Mouse (Mus musculus): ENCODE measurements around the gene Mapk8ip3. TPM values are rescaled to one million over a fixed set of nuclear protein-coding genes. Genes with fewer than 3 reads are reported as not detected.
A peak's percentile ranks its signal among the peaks of the same experiment; 100 is the strongest.

The Mapk8ip3 gene
- total and polyA plus RNA-seq, 2 experiments from 2014 or later, result 13.1 to 57.8 TPM

DNA sequence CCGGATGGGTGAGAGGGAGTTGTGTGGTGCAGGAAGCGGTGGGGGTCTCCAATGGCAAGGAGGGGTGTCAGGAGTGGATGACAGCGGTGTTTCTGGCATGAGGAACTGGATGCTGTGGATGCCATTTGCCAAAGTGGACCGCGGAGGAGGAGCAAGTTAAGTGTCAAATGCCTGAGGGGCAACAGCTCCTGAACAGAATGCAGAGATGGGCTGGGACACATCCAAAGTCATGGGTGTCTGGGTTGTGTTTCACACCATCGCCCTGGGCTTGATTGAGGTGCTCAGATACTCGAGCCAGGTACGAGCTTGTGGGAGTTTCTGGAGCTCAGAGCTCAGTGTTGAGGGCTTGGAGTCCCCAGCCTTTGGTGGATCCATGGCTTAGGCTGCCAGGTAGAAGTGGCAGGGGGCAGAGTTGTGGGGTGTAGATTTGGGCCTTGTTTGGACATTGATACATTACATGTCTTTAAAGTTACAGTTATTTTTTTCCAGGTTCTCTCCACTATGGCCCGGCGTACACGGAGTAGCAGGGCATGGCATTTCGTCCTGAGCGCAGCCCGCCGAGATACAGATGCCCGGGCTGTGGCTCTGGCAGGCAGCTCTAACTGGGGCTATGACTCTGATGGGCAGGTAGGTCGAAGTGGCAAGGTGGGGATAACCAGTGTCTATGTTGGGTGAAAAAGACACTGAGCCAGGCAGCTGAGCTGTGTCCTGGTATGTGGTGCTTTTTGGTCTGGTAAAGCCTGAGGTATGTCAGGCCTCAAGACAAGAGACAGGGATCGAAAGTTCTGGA is 49.3 kb downstream of the Mapk8ip3 start:
- peak overlapping the region; percentile 92 for H3K27ac ChIP-seq (ENCODE audit: low read depth)
- DNase-seq (ENCODE audit: low spot score) (peak; percentile 22), ATAC-seq (ENCODE audit: insufficient read depth, low read depth) (no peak)
- 58% methylated on average over 18 of the region's 18 CpGs for WGBS
- peaks cover 30% of the 10 kb centered on the region for H3K36me3 ChIP-seq (replicated peaks; ENCODE audit: control insufficient read depth, insufficient read depth, low read length)
- H3K9me3 ChIP-seq (replicated peaks; ENCODE audit: control insufficient read depth, low read length), result no peaks in the 10 kb centered on the region
- H3K4me2 ChIP-seq (ENCODE audit: low read depth, low read length), result peak overlapping the region; percentile 97
- H3K9ac ChIP-seq (replicated peaks; ENCODE audit: low read depth, low read length), result peak overlapping the region; percentile 82
- peak overlapping the region; percentile 88 for H3K4me3 ChIP-seq (ENCODE audit: low read depth, low read length)
- TF ChIP-seq EP300 (IDR thresholded peaks at IDR 0.05; ENCODE audit: low read depth) (no peak), CTCF (IDR thresholded peaks at IDR 0.05; ENCODE audit: low read depth) (no peak)
- H3K27me3 ChIP-seq (ENCODE audit: control insufficient read depth, insufficient read depth, low read length), result no peaks in the 10 kb centered on the region
- peaks cover 17% of the 10 kb centered on the region for H3K4me1 ChIP-seq (ENCODE audit: control insufficient read depth, insufficient read depth)

DNA sequence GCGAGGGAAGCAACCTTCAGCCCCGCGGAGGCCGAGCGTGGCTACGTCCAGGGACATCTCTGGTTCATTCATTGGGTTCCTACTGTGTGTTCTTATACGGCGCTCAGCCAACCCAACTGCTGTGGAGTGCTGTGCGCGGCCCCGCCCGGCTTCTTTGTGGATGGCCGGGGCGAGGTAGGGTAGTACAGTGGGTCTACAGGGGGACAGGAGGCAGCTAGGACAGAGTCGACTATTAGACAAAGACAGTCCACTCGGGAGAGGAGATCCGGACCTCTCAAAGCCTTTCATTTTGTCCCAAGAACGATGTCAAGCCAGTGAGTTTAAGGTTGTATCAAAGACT is 49.9 kb downstream of the Mapk8ip3 start:
- whole genome bisulfite sequencing, result under 1% methylated on average over 18 of the region's 18 CpGs
- H3K36me3 ChIP-seq (replicated peaks; ENCODE audit: control insufficient read depth, insufficient read depth, low read length), result peaks cover 24% of the 10 kb centered on the region
- DNase-seq (ENCODE audit: low spot score) (no peak), ATAC-seq (ENCODE audit: insufficient read depth, low read depth) (peak; percentile 15)
- TF ChIP-seq CTCF (IDR thresholded peaks at IDR 0.05; ENCODE audit: low read depth), result no peak
- no peak for TF ChIP-seq EP300 (IDR thresholded peaks at IDR 0.05; ENCODE audit: low read depth)
- H3K27ac ChIP-seq (ENCODE audit: low read depth), result peak overlapping the region; percentile 92
- H3K4me3 ChIP-seq (ENCODE audit: low read depth, low read length), result peak overlapping the region; percentile 88
- H3K4me2 ChIP-seq (ENCODE audit: low read depth, low read length), result peak overlapping the region; percentile 97
- H3K4me1 ChIP-seq (ENCODE audit: control insufficient read depth, insufficient read depth), result peaks cover 17% of the 10 kb centered on the region
- peak overlapping the region; percentile 82 for H3K9ac ChIP-seq (replicated peaks; ENCODE audit: low read depth, low read length)
- no peaks in the 10 kb centered on the region for H3K27me3 ChIP-seq (ENCODE audit: control insufficient read depth, insufficient read depth, low read length)
- H3K9me3 ChIP-seq (replicated peaks; ENCODE audit: control insufficient read depth, low read length), result no peaks in the 10 kb centered on the region

DNA sequence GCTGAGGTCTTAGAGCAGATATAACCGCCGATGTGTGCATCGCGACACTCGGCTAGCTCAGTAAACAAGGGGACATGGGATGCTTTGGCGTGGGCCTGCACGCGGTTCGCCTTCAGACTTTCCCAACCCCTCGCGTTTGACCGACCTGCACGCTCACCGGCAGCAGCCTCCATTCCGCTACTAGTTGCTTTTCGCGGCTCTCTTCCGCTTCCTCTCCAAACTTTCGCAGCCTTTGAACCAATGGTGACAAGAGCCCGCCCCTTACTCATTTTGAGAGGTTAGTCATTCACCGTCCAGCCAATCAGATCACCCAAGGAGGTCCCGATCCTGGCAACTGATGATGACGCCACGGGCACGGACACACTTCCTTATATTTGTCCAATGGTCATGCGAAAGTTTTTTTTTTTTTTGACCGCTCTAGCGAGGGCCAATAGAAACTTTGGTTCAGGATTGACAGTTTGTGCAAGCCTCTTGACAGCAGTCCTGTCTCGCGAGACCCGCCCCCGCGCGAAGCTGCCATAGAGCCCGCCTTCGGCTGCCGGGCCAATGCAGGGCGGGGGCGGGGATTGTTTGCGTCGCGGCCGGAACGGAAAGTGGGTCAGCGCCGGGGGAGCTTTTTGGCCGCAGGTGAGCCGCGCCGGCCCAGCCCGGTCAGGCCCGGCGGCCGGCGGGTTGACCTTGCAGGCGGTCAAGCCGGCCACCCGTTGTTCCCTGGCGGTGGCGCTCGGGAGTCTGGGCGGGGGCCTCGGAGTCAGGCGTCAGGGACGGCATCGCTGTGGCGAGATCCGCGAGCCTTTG is 50.4 kb downstream of the Mapk8ip3 start, which contains the start of the genes Nubp2 and Spsb3:
Nubp2 (minus strand) TSS at position 216 of the 798 bp plus-strand sequence.
Spsb3 (plus strand) TSS at position 510 of the 798 bp plus-strand sequence.
- peak; percentile 95 for ATAC-seq (ENCODE audit: insufficient read depth, low read depth)
- Histone ChIP-seq H3K27me3 (ENCODE audit: control insufficient read depth, insufficient read depth, low read length) (no peaks in the 10 kb centered on the region), H3K9me3 (replicated peaks; ENCODE audit: control insufficient read depth, low read length) (no peaks in the 10 kb centered on the region), H3K4me3 (ENCODE audit: low read depth, low read length) (peak within 1 kb of the TSS; percentile 88), H3K4me2 (ENCODE audit: low read depth, low read length) (peak within 1 kb of the TSS; percentile 97), H3K9ac (replicated peaks; ENCODE audit: low read depth, low read length) (peak within 1 kb of the TSS; percentile 82), H3K36me3 (replicated peaks; ENCODE audit: control insufficient read depth, insufficient read depth, low read length) (peaks cover 20% of the 10 kb centered on the region), H3K4me1 (ENCODE audit: control insufficient read depth, insufficient read depth) (peaks cover 17% of the 10 kb centered on the region), H3K27ac (ENCODE audit: low read depth) (peak within 1 kb of the TSS; percentile 92)
- DNase-seq (ENCODE audit: low spot score), result peak; percentile 100
- under 1% methylated on average over 69 of the region's 69 CpGs for WGBS
- TF ChIP-seq EP300 (IDR thresholded peaks at IDR 0.05; ENCODE audit: low read depth) (peak; percentile 91), CTCF (IDR thresholded peaks at IDR 0.05; ENCODE audit: low read depth) (0 out of 2 replicates have a peak, but pooled peaks have one; percentile 1)

DNA sequence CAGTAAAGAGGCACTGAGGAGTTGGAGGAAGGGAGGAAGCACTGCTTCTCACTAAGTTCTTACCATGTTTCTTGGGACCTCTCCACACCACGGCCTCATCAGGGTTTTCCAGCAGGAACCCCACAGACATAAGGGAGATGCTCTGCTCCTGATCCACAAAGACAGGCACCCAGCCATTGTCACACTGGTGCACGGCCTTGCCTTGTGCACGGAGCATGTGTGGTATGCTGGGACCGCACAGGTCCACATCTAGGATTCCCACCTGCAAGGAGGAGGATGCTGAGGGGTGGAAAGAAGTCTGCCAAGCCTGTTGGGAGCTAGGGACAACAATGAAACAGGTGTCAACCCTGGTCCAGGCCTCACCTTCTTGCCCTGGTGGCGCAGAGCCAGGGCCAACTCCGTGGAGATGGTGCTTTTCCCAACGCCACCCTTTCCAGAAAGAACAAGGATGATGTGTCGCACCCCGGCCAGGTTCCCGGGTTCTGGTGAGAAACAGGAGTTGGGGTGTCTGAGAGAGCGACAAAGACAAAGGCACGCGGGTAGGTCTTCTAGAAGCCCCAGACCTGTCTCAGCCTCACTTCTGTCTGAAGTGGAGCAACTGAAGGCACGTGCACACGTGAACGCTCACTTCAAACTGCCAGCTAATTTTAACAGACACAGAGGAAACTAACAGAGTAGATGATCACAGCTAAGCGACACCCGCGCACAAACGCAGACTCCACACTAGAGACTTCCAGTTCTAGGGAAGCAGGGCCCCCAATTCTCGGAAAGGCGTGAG is 51.2 kb downstream of the Mapk8ip3 start:
- WGBS, result 19% methylated on average over 22 of the region's 22 CpGs
- H3K9ac ChIP-seq (replicated peaks; ENCODE audit: low read depth, low read length), result peak overlapping the region; percentile 71
- H3K4me3 ChIP-seq (ENCODE audit: low read depth, low read length), result peak overlapping the region; percentile 82
- TF ChIP-seq EP300 (IDR thresholded peaks at IDR 0.05; ENCODE audit: low read depth) (no peak), CTCF (IDR thresholded peaks at IDR 0.05; ENCODE audit: low read depth) (no peak)
- H3K4me1 ChIP-seq (ENCODE audit: control insufficient read depth, insufficient read depth), result peaks cover 17% of the 10 kb centered on the region
- peak overlapping the region; percentile 27; the same call in 1 of the 2 replicates for H3K27ac ChIP-seq (ENCODE audit: low read depth)
- ATAC-seq (ENCODE audit: insufficient read depth, low read depth), result no peak
- no peaks in the 10 kb centered on the region for H3K9me3 ChIP-seq (replicated peaks; ENCODE audit: control insufficient read depth, low read length)
- no peak for DNase-seq (ENCODE audit: low spot score)
- peak overlapping the region; percentile 89 for H3K4me2 ChIP-seq (ENCODE audit: low read depth, low read length)
- H3K36me3 ChIP-seq (replicated peaks; ENCODE audit: control insufficient read depth, insufficient read depth, low read length), result peaks cover 12% of the 10 kb centered on the region
- H3K27me3 ChIP-seq (ENCODE audit: control insufficient read depth, insufficient read depth, low read length), result no peaks in the 10 kb centered on the region

DNA sequence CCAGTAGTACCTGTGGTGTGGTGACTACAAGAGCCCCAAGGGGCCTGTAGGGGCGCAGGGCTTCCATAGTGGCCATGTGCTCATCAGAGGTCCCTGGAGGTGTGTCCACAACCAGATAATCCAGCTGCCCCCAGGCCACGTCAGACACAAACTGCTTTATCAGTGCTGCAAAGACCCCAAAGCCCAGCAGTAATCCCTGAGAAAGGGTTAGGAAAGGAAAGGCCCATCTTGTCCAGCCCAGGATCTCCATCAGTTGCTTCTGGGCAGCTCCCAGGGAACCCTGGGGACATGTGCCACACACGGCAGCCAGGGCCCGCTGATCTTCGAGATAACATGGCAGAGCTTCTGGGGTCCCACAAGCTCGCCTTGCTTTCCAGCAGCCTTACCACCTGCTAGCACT is 52.4 kb downstream of the Mapk8ip3 start:
- Histone ChIP-seq H3K4me3 (ENCODE audit: low read depth, low read length) (no peak overlapping the region), H3K27ac (ENCODE audit: low read depth) (no peak overlapping the region), H3K4me1 (ENCODE audit: control insufficient read depth, insufficient read depth) (peaks cover 17% of the 10 kb centered on the region), H3K36me3 (replicated peaks; ENCODE audit: control insufficient read depth, insufficient read depth, low read length) (peaks cover 7% of the 10 kb centered on the region), H3K27me3 (ENCODE audit: control insufficient read depth, insufficient read depth, low read length) (no peaks in the 10 kb centered on the region), H3K9me3 (replicated peaks; ENCODE audit: control insufficient read depth, low read length) (no peaks in the 10 kb centered on the region), H3K9ac (replicated peaks; ENCODE audit: low read depth, low read length) (no peak overlapping the region), H3K4me2 (ENCODE audit: low read depth, low read length) (no peak overlapping the region)
- DNase-seq (ENCODE audit: low spot score), result no peak
- no peak for ATAC-seq (ENCODE audit: insufficient read depth, low read depth)
- TF ChIP-seq EP300 (IDR thresholded peaks at IDR 0.05; ENCODE audit: low read depth) (no peak), CTCF (IDR thresholded peaks at IDR 0.05; ENCODE audit: low read depth) (no peak)
- 80% methylated on average over 6 of the region's 6 CpGs for WGBS

All from heart, postnatal 0 days (tissue).